Mouse (Mus musculus) thymus, adult 2 months (tissue): Measurements from ENCODE around the gene Hibadh.

Experiments
- CTCF ChIP-seq: fragments of 200-500 bp; IDR thresholded peaks from 2 replicates; pipeline ENCODE4 v1.5.1; 2012; ENCODE audit warnings: mild to moderate bottlenecking, control low read depth, low read length, moderate library complexity, borderline replicate concordance; ENCODE audit not compliant: control insufficient read depth, poor library complexity, insufficient read depth; ENCODE audit errors: extremely low read depth
- POLR2A ChIP-seq: fragments of 200-500 bp; IDR thresholded peaks from 2 replicates; pipeline ENCODE4 v1.6.1; 2012; ENCODE audit warnings: mild to moderate bottlenecking, low read length, control low read depth, moderate library complexity; ENCODE audit not compliant: control insufficient read depth, poor library complexity, insufficient read depth; ENCODE audit errors: extremely low read depth

GRCm38 (mm10) chr6:52502986-52503385 is 137.2 kb downstream of the Hibadh start:
- TF ChIP-seq CTCF: no peak
- TF ChIP-seq POLR2A: no peak
